Mouse (Mus musculus): ENCODE measurements around the gene Pex7. TPM values are rescaled to one million over a fixed set of nuclear protein-coding genes. Genes with fewer than 3 reads are reported as not detected.
A peak's percentile ranks its signal among the peaks of the same experiment; 100 is the strongest.

Pex7 gene
- polyA plus RNA-seq, 1 experiment from 2014 or later = 30.5 TPM

DNA sequence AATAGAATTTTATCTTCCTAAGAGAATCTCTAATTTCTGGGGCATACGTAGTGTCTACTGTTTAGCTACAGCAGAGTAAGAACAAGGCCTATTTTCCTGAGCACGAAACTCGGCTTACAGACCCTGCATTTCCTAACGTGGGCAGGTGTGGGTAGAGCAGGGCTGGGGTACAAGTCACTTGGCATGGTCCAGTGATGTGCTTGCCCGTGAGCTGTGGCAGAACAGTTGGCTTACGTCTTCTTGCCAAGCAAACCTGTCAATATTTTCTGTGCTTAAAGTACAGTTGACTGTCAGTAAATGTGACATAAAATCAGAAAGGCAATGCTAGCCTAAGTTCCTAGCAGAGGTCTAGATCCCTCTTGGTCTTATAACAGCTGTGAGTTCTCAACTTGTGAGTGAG is 39.2 kb upstream of the Pex7 start:
- H3K36me3 ChIP-seq (ENCODE audit: control insufficient read depth, insufficient read depth, low read length) = no peaks in the 10 kb centered on the region
- no peak overlapping the region for H3K9ac ChIP-seq (ENCODE audit: low read length)
- no peak overlapping the region for H3K27ac ChIP-seq (ENCODE audit: low read length)
- 0 out of 2 replicates have a peak, but pooled peaks have one; percentile 41 for ATAC-seq (ENCODE audit: low read depth)
- H3K27me3 ChIP-seq (ENCODE audit: control insufficient read depth, insufficient read depth, low read depth, low read length) = no peaks in the 10 kb centered on the region
- 77% methylated on average over 6 of the region's 6 CpGs for WGBS
- no peaks in the 10 kb centered on the region for H3K4me1 ChIP-seq (replicated peaks; ENCODE audit: control insufficient read depth, insufficient read depth, low read length)
- H3K4me2 ChIP-seq (ENCODE audit: low read depth, low read length) = no peak overlapping the region
- H3K4me3 ChIP-seq (ENCODE audit: low read length) = no peak overlapping the region
- H3K9me3 ChIP-seq (ENCODE audit: control insufficient read depth, low read length) = no peaks in the 10 kb centered on the region

DNA sequence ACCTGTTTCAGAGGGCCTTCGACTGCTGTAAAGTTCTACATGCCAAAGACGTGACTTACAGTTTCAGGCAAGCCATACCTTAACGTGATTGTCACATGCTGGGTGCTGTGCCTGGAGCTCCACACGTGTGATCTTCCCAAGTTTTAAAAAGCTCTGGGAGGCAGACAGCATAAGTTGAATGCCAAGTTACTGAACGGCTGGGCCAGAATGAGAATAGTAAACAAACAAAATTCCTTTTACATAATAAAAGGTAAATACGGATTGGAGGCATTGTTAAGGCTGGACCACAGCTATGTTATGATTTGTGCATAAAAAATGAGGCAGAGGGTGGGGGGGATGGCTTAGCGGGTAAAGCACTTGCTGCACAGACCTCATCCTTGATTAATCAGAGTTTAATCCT is 38.2 kb upstream of the Pex7 start:
- no peak overlapping the region for H3K27ac ChIP-seq (ENCODE audit: low read length)
- H3K36me3 ChIP-seq (ENCODE audit: control insufficient read depth, insufficient read depth, low read length) = no peaks in the 10 kb centered on the region
- no peaks in the 10 kb centered on the region for H3K9me3 ChIP-seq (ENCODE audit: control insufficient read depth, low read length)
- 0 out of 2 replicates have a peak, but pooled peaks cover under 1% of the 10 kb centered on the region for H3K4me1 ChIP-seq (replicated peaks; ENCODE audit: control insufficient read depth, insufficient read depth, low read length)
- no peak for ATAC-seq (ENCODE audit: low read depth)
- no peak overlapping the region for H3K4me2 ChIP-seq (ENCODE audit: low read depth, low read length)
- no peaks in the 10 kb centered on the region for H3K27me3 ChIP-seq (ENCODE audit: control insufficient read depth, insufficient read depth, low read depth, low read length)
- H3K4me3 ChIP-seq (ENCODE audit: low read length) = no peak overlapping the region
- H3K9ac ChIP-seq (ENCODE audit: low read length) = no peak overlapping the region
- 52% methylated on average over 7 of the region's 7 CpGs for WGBS

DNA sequence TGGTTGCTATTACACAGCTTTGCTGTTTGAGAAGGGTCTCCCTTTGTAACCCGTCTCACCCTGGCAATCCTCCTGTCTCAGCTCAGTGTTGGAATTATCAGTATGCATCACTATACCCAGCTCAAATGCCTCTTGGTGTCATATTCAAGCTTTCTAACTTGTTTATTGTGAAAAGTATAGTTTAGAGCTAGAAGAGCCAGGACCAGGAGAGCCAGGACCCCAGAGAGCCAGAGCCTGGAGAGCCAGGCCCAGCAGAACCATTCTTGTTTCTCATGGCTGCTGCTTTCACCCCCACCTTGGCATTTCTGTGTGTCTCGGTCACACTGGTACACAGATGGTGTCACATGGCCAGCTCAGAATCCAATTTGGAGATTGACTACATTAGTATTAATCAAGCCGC is 35.1 kb upstream of the Pex7 start:
- H3K9me3 ChIP-seq (ENCODE audit: control insufficient read depth, low read length) = no peaks in the 10 kb centered on the region
- no peak overlapping the region for H3K4me2 ChIP-seq (ENCODE audit: low read depth, low read length)
- 87% methylated on average over 3 of the region's 3 CpGs for WGBS
- no peaks in the 10 kb centered on the region for H3K36me3 ChIP-seq (ENCODE audit: control insufficient read depth, insufficient read depth, low read length)
- ATAC-seq (ENCODE audit: low read depth) = no peak
- peaks cover 8% of the 10 kb centered on the region; the same call in 1 of the 2 replicates for H3K4me1 ChIP-seq (replicated peaks; ENCODE audit: control insufficient read depth, insufficient read depth, low read length)
- no peak overlapping the region for H3K9ac ChIP-seq (ENCODE audit: low read length)
- H3K4me3 ChIP-seq (ENCODE audit: low read length) = no peak overlapping the region
- H3K27ac ChIP-seq (ENCODE audit: low read length) = no peak overlapping the region
- no peaks in the 10 kb centered on the region for H3K27me3 ChIP-seq (ENCODE audit: control insufficient read depth, insufficient read depth, low read depth, low read length)

DNA sequence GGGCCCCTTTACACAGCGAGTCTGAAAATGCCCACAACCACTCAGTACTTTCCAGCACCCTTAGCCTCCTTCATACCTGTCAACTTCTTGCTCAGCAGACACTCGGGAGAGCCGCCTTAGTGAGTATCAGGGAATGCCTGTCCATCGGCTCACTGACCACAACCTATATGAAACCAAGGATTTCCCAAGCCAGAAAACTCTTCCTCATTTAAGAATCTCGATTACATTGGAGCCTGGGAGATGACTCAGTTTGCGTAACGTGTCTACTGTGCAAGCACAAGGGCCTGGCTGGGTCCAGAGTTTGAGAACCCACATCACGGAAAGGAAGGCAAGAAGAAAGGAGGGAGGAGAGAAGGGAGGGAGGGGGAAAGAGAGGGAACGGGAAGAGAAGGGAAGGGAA is 34.4 kb upstream of the Pex7 start:
- Histone ChIP-seq H3K27me3 (ENCODE audit: control insufficient read depth, insufficient read depth, low read depth, low read length) (no peaks in the 10 kb centered on the region), H3K9me3 (ENCODE audit: control insufficient read depth, low read length) (no peaks in the 10 kb centered on the region), H3K4me1 (replicated peaks; ENCODE audit: control insufficient read depth, insufficient read depth, low read length) (peaks cover 10% of the 10 kb centered on the region; the same call in 1 of the 2 replicates), H3K9ac (ENCODE audit: low read length) (no peak overlapping the region), H3K4me2 (ENCODE audit: low read depth, low read length) (no peak overlapping the region), H3K27ac (ENCODE audit: low read length) (no peak overlapping the region), H3K4me3 (ENCODE audit: low read length) (no peak overlapping the region), H3K36me3 (ENCODE audit: control insufficient read depth, insufficient read depth, low read length) (no peaks in the 10 kb centered on the region)
- no peak for ATAC-seq (ENCODE audit: low read depth)
- WGBS = 80% methylated on average over 9 of the region's 9 CpGs

DNA sequence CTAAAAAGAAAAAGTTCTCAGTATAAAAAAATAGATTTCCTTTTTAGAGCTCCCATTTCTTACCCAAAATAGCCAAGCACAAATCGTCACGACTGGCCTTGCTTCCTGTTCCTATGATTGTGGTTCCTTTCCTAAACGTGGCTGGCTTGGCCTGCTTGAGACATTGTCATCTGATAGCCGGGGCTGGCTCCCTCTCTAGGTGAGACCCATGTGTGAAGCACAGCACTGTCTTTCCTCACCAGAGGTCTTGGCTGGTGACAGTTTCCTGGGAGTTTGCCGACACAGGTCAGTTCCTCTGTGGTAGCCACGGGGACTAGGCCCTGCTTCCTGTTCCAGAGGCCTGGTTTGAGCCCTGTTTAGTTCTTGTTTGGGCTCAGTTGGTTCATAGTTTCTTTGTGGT is 33.6 kb upstream of the Pex7 start:
- H3K4me2 ChIP-seq (ENCODE audit: low read depth, low read length) = no peak overlapping the region
- H3K9ac ChIP-seq (ENCODE audit: low read length) = no peak overlapping the region
- no peaks in the 10 kb centered on the region for H3K9me3 ChIP-seq (ENCODE audit: control insufficient read depth, low read length)
- no peak overlapping the region for H3K4me3 ChIP-seq (ENCODE audit: low read length)
- peaks cover 15% of the 10 kb centered on the region for H3K4me1 ChIP-seq (replicated peaks; ENCODE audit: control insufficient read depth, insufficient read depth, low read length)
- ATAC-seq (ENCODE audit: low read depth) = no peak
- WGBS = 46% methylated on average over 6 of the region's 6 CpGs
- H3K27me3 ChIP-seq (ENCODE audit: control insufficient read depth, insufficient read depth, low read depth, low read length) = no peaks in the 10 kb centered on the region
- no peaks in the 10 kb centered on the region for H3K36me3 ChIP-seq (ENCODE audit: control insufficient read depth, insufficient read depth, low read length)
- H3K27ac ChIP-seq (ENCODE audit: low read length) = no peak overlapping the region

DNA sequence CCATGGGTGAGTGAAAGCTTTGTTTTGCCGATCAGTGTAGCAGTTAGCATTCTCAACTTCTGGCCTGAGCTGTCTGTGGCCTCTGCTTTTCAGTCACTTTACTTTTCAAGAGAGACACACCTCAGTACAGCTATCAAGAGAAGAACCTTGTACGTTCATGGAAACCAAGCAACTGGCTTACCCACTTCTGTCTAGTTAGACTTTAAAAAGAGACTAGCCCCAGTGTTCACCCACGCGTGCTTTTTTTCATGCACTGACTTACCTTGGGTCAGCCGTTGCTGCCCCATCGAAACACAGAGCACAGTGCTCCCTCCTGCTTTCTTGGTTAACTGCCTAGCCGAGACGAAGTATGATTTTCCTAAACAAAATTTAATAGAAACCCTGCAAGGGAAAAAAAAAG is 33.1 kb upstream of the Pex7 start:
- ATAC-seq (ENCODE audit: low read depth) = no peak
- H3K4me2 ChIP-seq (ENCODE audit: low read depth, low read length) = no peak overlapping the region
- H3K36me3 ChIP-seq (ENCODE audit: control insufficient read depth, insufficient read depth, low read length) = no peaks in the 10 kb centered on the region
- 82% methylated on average over 8 of the region's 8 CpGs for WGBS
- no peak overlapping the region for H3K9ac ChIP-seq (ENCODE audit: low read length)
- H3K9me3 ChIP-seq (ENCODE audit: control insufficient read depth, low read length) = no peaks in the 10 kb centered on the region
- peaks cover 17% of the 10 kb centered on the region for H3K4me1 ChIP-seq (replicated peaks; ENCODE audit: control insufficient read depth, insufficient read depth, low read length)
- H3K4me3 ChIP-seq (ENCODE audit: low read length) = no peak overlapping the region
- H3K27ac ChIP-seq (ENCODE audit: low read length) = no peak overlapping the region
- H3K27me3 ChIP-seq (ENCODE audit: control insufficient read depth, insufficient read depth, low read depth, low read length) = no peaks in the 10 kb centered on the region

DNA sequence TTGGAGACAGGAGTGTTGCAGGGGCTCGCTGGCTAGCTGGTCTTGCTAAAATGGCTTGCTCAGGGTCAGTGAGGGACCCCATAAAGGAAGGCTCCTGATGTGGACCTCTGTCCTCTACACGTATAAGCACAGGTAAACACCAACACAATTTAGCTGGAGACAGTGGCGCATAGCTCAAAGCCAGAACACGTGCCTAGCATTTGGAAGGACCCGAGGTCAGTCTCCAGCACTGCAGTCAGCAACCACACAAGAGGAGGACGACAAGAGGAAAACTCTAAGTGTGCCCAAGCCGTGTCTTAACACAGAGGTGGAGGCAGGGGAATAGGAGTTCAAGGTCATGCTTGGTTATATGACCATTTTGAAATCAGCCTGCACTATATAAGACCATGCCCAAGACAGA is 32.6 kb upstream of the Pex7 start:
- Histone ChIP-seq H3K4me3 (ENCODE audit: low read length) (no peak overlapping the region), H3K9me3 (ENCODE audit: control insufficient read depth, low read length) (no peaks in the 10 kb centered on the region), H3K9ac (ENCODE audit: low read length) (no peak overlapping the region), H3K4me2 (ENCODE audit: low read depth, low read length) (no peak overlapping the region), H3K36me3 (ENCODE audit: control insufficient read depth, insufficient read depth, low read length) (no peaks in the 10 kb centered on the region), H3K27me3 (ENCODE audit: control insufficient read depth, insufficient read depth, low read depth, low read length) (no peaks in the 10 kb centered on the region), H3K27ac (ENCODE audit: low read length) (no peak overlapping the region), H3K4me1 (replicated peaks; ENCODE audit: control insufficient read depth, insufficient read depth, low read length) (peaks cover 17% of the 10 kb centered on the region)
- 86% methylated on average over 7 of the region's 7 CpGs for WGBS
- ATAC-seq (ENCODE audit: low read depth) = no peak

DNA sequence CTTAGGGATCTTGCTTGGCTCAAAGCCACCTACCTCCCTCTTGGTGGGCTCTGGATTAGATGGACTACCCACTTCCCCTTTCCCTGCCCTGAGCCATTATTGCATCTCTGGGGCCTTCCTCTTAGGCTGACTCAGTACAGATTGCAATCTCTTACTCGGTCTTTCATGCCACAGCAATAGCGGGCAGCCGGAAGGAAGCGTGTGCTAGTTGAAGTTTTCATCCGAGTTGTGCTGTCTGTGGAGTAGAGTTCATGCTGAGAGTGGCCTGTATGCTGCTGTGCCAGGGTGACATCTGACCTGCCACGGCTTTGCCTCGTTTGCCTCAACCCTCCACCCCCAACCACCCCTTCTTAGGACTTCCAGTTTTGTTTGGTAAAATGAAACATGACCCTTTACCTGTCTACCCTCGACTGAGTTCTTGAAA is 31.8 kb upstream of the Pex7 start:
- WGBS = 44% methylated on average over 8 of the region's 8 CpGs
- ATAC-seq (ENCODE audit: low read depth) = no peak
- Histone ChIP-seq H3K27me3 (ENCODE audit: control insufficient read depth, insufficient read depth, low read depth, low read length) (no peaks in the 10 kb centered on the region), H3K27ac (ENCODE audit: low read length) (no peak overlapping the region), H3K36me3 (ENCODE audit: control insufficient read depth, insufficient read depth, low read length) (no peaks in the 10 kb centered on the region), H3K4me1 (replicated peaks; ENCODE audit: control insufficient read depth, insufficient read depth, low read length) (peaks cover 17% of the 10 kb centered on the region), H3K4me3 (ENCODE audit: low read length) (no peak overlapping the region), H3K4me2 (ENCODE audit: low read depth, low read length) (no peak overlapping the region), H3K9ac (ENCODE audit: low read length) (no peak overlapping the region), H3K9me3 (ENCODE audit: control insufficient read depth, low read length) (no peaks in the 10 kb centered on the region)

DNA sequence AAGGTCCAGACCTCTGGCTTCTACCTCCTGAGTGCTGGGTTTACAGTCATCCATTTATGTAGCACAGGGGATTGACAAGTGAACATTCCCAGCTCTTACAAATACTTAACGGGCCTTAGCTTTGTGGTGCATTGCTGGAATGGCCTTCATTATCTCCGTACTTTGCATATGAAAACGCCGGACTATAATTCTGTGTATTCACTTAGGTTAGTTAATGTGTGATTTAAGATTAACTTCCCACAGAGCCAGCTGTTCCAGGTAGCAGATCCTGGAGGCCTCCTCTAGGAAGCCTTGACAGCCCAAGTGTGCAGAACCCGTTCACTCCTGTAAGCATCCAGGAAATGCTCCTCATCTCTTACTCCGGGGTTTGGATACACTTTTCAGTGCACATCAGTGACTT is 31.2 kb upstream of the Pex7 start:
- H3K9ac ChIP-seq (ENCODE audit: low read length) = no peak overlapping the region
- no peaks in the 10 kb centered on the region for H3K9me3 ChIP-seq (ENCODE audit: control insufficient read depth, low read length)
- H3K4me2 ChIP-seq (ENCODE audit: low read depth, low read length) = no peak overlapping the region
- peaks cover 17% of the 10 kb centered on the region for H3K4me1 ChIP-seq (replicated peaks; ENCODE audit: control insufficient read depth, insufficient read depth, low read length)
- H3K36me3 ChIP-seq (ENCODE audit: control insufficient read depth, insufficient read depth, low read length) = no peaks in the 10 kb centered on the region
- WGBS = 79% methylated on average over 6 of the region's 6 CpGs
- no peak overlapping the region for H3K4me3 ChIP-seq (ENCODE audit: low read length)
- no peak overlapping the region for H3K27ac ChIP-seq (ENCODE audit: low read length)
- no peak for ATAC-seq (ENCODE audit: low read depth)
- no peaks in the 10 kb centered on the region for H3K27me3 ChIP-seq (ENCODE audit: control insufficient read depth, insufficient read depth, low read depth, low read length)

Data from lung, embryonic 16.5 days (tissue).